Mouse (Mus musculus) MEL (cell line): ENCODE data around the gene Ssr2. TPM values are rescaled to one million over a fixed set of nuclear protein-coding genes. Genes with fewer than 3 reads are reported as not detected.

Experiments used
- DNase-seq: peaks from one replicate; pipeline ENCODE4 v3.0.0; 2011; ENCODE audit warnings: low read depth, low spot score
- H3K27ac ChIP-seq: 2 replicates; pipeline ENCODE4 v1.5.1; 2012; ENCODE audit warnings: low read depth, mild to moderate bottlenecking, control low read depth, low read length, moderate library complexity; ENCODE audit not compliant: control insufficient read depth
- H3K27me3 ChIP-seq, 2 experiments: fragments of 150-350 bp in 1 of 2; sonication (generic) in 1 of 2; 2 replicates each; pipeline ENCODE4 v1.6.1; 2012; ENCODE audit warnings: low read length in 2 of 2, mild to moderate bottlenecking in 2 of 2, improper control_type of control experiment in 1 of 2, moderate library complexity in 1 of 2; ENCODE audit not compliant: insufficient read depth in 2 of 2, control insufficient read depth in 1 of 2
- H3K36me3 ChIP-seq, 2 experiments: 2 replicates each; pipeline ENCODE4 v1.6.1; 2012 to 2014; ENCODE audit warnings: low read length in 2 of 2, improper control_type of control experiment in 1 of 2, inconsistent platforms in 1 of 2, mild to moderate bottlenecking in 1 of 2; ENCODE audit not compliant: insufficient read depth in 2 of 2, control insufficient read depth in 1 of 2
- H3K4me1 ChIP-seq, 2 experiments: fragments of 150-350 bp in 1 of 2; sonication (generic) in 1 of 2; 2 replicates each; pipeline ENCODE4 v1.6.1; 2012; ENCODE audit warnings: low read length in 2 of 2, improper control_type of control experiment in 1 of 2, mild to moderate bottlenecking in 1 of 2; ENCODE audit not compliant: insufficient read depth in 2 of 2, control insufficient read depth in 1 of 2
- H3K4me3 ChIP-seq, 2 experiments: fragments of 150-350 bp in 1 of 2; sonication (generic) in 1 of 2; 2 replicates each; pipeline ENCODE4 v1.5.1; 2012; ENCODE audit warnings: low read depth in 2 of 2, low read length in 2 of 2, mild to moderate bottlenecking in 2 of 2, moderate library complexity in 2 of 2, control low read depth in 1 of 2, improper control_type of control experiment in 1 of 2; ENCODE audit not compliant: control insufficient read depth in 1 of 2, insufficient read depth in 1 of 2
- H3K79me2 ChIP-seq: 2 replicates; pipeline ENCODE4 v1.6.1; 2012; ENCODE audit warnings: mild to moderate bottlenecking, low read length, moderate library complexity; ENCODE audit not compliant: control insufficient read depth, poor library complexity, insufficient read depth
- H3K9ac ChIP-seq: 2 replicates; pipeline ENCODE4 v1.6.1; 2012; ENCODE audit warnings: low read depth, mild to moderate bottlenecking, control low read depth, low read length, moderate library complexity; ENCODE audit not compliant: control insufficient read depth, poor library complexity, severe bottlenecking
- H3K9me3 ChIP-seq: fragments of 150-350 bp; sonication (generic); replicated peaks from 2 replicates; pipeline ENCODE4 v1.6.1; 2012; ENCODE audit warnings: mild to moderate bottlenecking, low read length, improper control_type of control experiment, moderate library complexity; ENCODE audit not compliant: insufficient read depth
- BHLHE40 ChIP-seq: IDR thresholded peaks from 2 replicates; pipeline ENCODE4 v1.6.1; 2012; ENCODE audit warnings: low read depth, mild to moderate bottlenecking, inconsistent platforms, low read length, improper control_type of control experiment, borderline replicate concordance
- CHD1 ChIP-seq: IDR thresholded peaks from 2 replicates; pipeline ENCODE4 v1.6.1; 2012; ENCODE audit warnings: low read depth, mild to moderate bottlenecking, inconsistent platforms, low read length, improper control_type of control experiment
- CHD2 ChIP-seq: IDR thresholded peaks from 2 replicates; pipeline ENCODE4 v1.6.1; 2011; ENCODE audit warnings: low read length, improper control_type of control experiment
- CTCF ChIP-seq, 3 experiments: IDR thresholded peaks in 2 of 3; conservative IDR thresholded peaks in 1 of 3; 2 replicates each; pipeline ENCODE4 v1.5.1; 2011 to 2012; ENCODE audit warnings: low read length in 3 of 3, low read depth in 2 of 3, mild to moderate bottlenecking in 2 of 3, improper control_type of control experiment in 1 of 3, inconsistent platforms in 1 of 3, mixed read lengths in 1 of 3, moderate library complexity in 1 of 3; ENCODE audit not compliant: control insufficient read depth in 1 of 3, insufficient read depth in 1 of 3, poor library complexity in 1 of 3, severe bottlenecking in 1 of 3
- ELF1 ChIP-seq: IDR thresholded peaks from 2 replicates; pipeline ENCODE4 v1.6.1; 2014; ENCODE audit warnings: low read depth, mild to moderate bottlenecking, inconsistent platforms, low read length, improper control_type of control experiment, moderate library complexity
- KAT2A ChIP-seq: conservative IDR thresholded peaks from 2 replicates; pipeline ENCODE4 v1.6.1; 2012; ENCODE audit warnings: low read depth, low read length, improper control_type of control experiment, inconsistent platforms
- MYB ChIP-seq: IDR thresholded peaks from 2 replicates; pipeline ENCODE4 v1.6.1; 2011; ENCODE audit warnings: mild to moderate bottlenecking, low read depth, low read length, improper control_type of control experiment
- MYC ChIP-seq: IDR thresholded peaks from 2 replicates; pipeline ENCODE4 v1.6.1; 2011; ENCODE audit warnings: low read depth, mild to moderate bottlenecking, low read length, improper control_type of control experiment, moderate library complexity
- POLR2A ChIP-seq, 2 experiments: IDR thresholded peaks; 2 replicates each; pipeline ENCODE4 v1.6.1; 2011 to 2012; ENCODE audit warnings: low read length in 2 of 2, mild to moderate bottlenecking in 2 of 2, control low read depth in 1 of 2, improper control_type of control experiment in 1 of 2, low read depth in 1 of 2, moderate library complexity in 1 of 2; ENCODE audit not compliant: control insufficient read depth in 1 of 2, insufficient read depth in 1 of 2, poor library complexity in 1 of 2
- POLR2AphosphoS5 ChIP-seq: IDR thresholded peaks from 2 replicates; pipeline ENCODE4 v1.6.1; 2012; ENCODE audit warnings: low read depth, borderline replicate concordance, mild to moderate bottlenecking, inconsistent platforms, low read length, moderate library complexity, mixed read lengths
- RAD21 ChIP-seq: IDR thresholded peaks from 2 replicates; pipeline ENCODE4 v1.6.1; 2011; ENCODE audit warnings: mild to moderate bottlenecking, low read depth, low read length, improper control_type of control experiment
- RCOR1 ChIP-seq: IDR thresholded peaks from 2 replicates; pipeline ENCODE4 v1.6.1; 2012; ENCODE audit warnings: low read depth, mild to moderate bottlenecking, inconsistent platforms, low read length, improper control_type of control experiment
- SIN3A ChIP-seq: IDR thresholded peaks from 2 replicates; pipeline ENCODE4 v1.6.1; 2012; ENCODE audit warnings: low read length, improper control_type of control experiment, inconsistent platforms
- TBP ChIP-seq: IDR thresholded peaks from 2 replicates; pipeline ENCODE4 v1.8.0; 2011; ENCODE audit warnings: low read depth, low read length, improper control_type of control experiment
- TCF12 ChIP-seq: IDR thresholded peaks from 2 replicates; pipeline ENCODE4 v1.6.1; 2014; ENCODE audit warnings: low read depth, mild to moderate bottlenecking, inconsistent platforms, low read length, improper control_type of control experiment, moderate library complexity
- UBTF ChIP-seq: IDR thresholded peaks from 2 replicates; pipeline ENCODE4 v1.6.1; 2012; ENCODE audit warnings: low read depth, mild to moderate bottlenecking, inconsistent platforms, low read length, improper control_type of control experiment, moderate library complexity, borderline replicate concordance; ENCODE audit not compliant: insufficient read depth
- USF2 ChIP-seq, 2 experiments: IDR thresholded peaks; 2 replicates each; pipeline ENCODE4 v1.6.1; 2011 to 2012; ENCODE audit warnings: improper control_type of control experiment in 2 of 2, low read length in 2 of 2, borderline replicate concordance in 1 of 2, inconsistent platforms in 1 of 2, low read depth in 1 of 2, mild to moderate bottlenecking in 1 of 2; ENCODE audit not compliant: insufficient read depth in 1 of 2
- ZC3H11A ChIP-seq: IDR thresholded peaks from 2 replicates; pipeline ENCODE4 v1.6.1; 2012; ENCODE audit warnings: low read depth, mild to moderate bottlenecking, inconsistent platforms, low read length, improper control_type of control experiment
- ZKSCAN1 ChIP-seq: IDR thresholded peaks from 2 replicates; pipeline ENCODE4 v1.6.1; 2012; ENCODE audit warnings: low read depth, mild to moderate bottlenecking, inconsistent platforms, low read length, improper control_type of control experiment, moderate library complexity
- ZMIZ1 ChIP-seq: IDR thresholded peaks from 2 replicates; pipeline ENCODE4 v1.6.1; 2012; ENCODE audit warnings: low read depth, mild to moderate bottlenecking, inconsistent platforms, low read length, improper control_type of control experiment, moderate library complexity
- ZNF384 ChIP-seq: IDR thresholded peaks from 2 replicates; pipeline ENCODE4 v1.6.1; 2012; ENCODE audit warnings: low read depth, mild to moderate bottlenecking, inconsistent platforms, low read length, improper control_type of control experiment
- polyA plus RNA-seq, 2 experiments: library from polyadenylated mRNA; stranded (reverse) in 1 of 2; unstranded in 1 of 2; fragments of >175 nt in 1 of 2; fragments of >200 nt in 1 of 2; gene quantifications; 2 replicates each; pipeline versions ENCODE4 v1.2.1 to v1.2.4; 2012; ENCODE audit warnings: low replicate concordance in 2 of 2, low read depth in 1 of 2; ENCODE audit not compliant: insufficient read length in 2 of 2, insufficient read depth in 1 of 2, missing spikeins in 1 of 2
- total RNA-seq: library from RNA; depleted of rRNA; stranded (reverse); fragments of 300-350 nt; gene quantifications from 2 replicates; pipeline ENCODE4 v1.2.3, GENCODE M21; 2012

Gene Ssr2
- total and polyA plus RNA-seq, 3 experiments: 176 to 706 (median 594) TPM

- no peak overlapping the region for H3K9ac ChIP-seq
- H3K4me1 ChIP-seq: peaks cover 9 to 20% of the 10 kb centered on the region in 2 experiments
- H3K27me3 ChIP-seq: no peaks in the 10 kb centered on the region
- H3K27ac ChIP-seq: no peak overlapping the region
- H3K9me3 ChIP-seq: no peaks in the 10 kb centered on the region
- TF ChIP-seq MYB (no peak), POLR2A (IDR thresholded peaks at IDR 0.05; ENCODE audit: control insufficient read depth in 1 of 2, insufficient read depth in 1 of 2, low read depth in 1 of 2, low read length in 2 of 2, poor library complexity in 1 of 2) (no peak), MYC (no peak), POLR2AphosphoS5 (no peak), SIN3A (no peak), ELF1 (no peak), KAT2A (no peak), BHLHE40 (no peak), TCF12 (no peak), RCOR1 (no peak), ZNF384 (no peak), CHD2 (no peak), ZC3H11A (no peak), ZKSCAN1 (no peak), UBTF (no peak)
- no peak overlapping the region for H3K4me3 ChIP-seq
- peaks cover 0 to 13% of the 10 kb centered on the region in 2 experiments; a peak in 2 of 4 replicates for H3K36me3 ChIP-seq
- no peak for DNase-seq
- H3K79me2 ChIP-seq: peaks cover 12% of the 10 kb centered on the region
Measured at GRCm38 (mm10) chr3:88533706-88534105, 42.0 kb upstream of the Ssr2 start.

GRCm38 (mm10) chr3:88535005-88535404 is 40.7 kb upstream of the Ssr2 start:
- H3K4me3 ChIP-seq: no peak overlapping the region
- H3K79me2 ChIP-seq: peaks cover 12% of the 10 kb centered on the region
- peaks cover 0 to 13% of the 10 kb centered on the region in 2 experiments; a peak in 2 of 4 replicates for H3K36me3 ChIP-seq
- no peaks in the 10 kb centered on the region for H3K27me3 ChIP-seq
- H3K9ac ChIP-seq: no peak overlapping the region
- no peak for DNase-seq
- no peaks in the 10 kb centered on the region for H3K9me3 ChIP-seq
- TF ChIP-seq USF2 (IDR thresholded peaks at IDR 0.05; ENCODE audit: borderline replicate concordance in 1 of 2, insufficient read depth in 1 of 2, low read depth in 1 of 2, low read length in 2 of 2) (no peak), POLR2AphosphoS5 (no peak), MYC (no peak), TBP (no peak), KAT2A (no peak), CHD1 (no peak), ZC3H11A (no peak), TCF12 (no peak), CTCF (IDR thresholded peaks at IDR 0.05 in 2 of 3, conservative IDR thresholded peaks at IDR 0.05 in 1 of 3; ENCODE audit: control insufficient read depth in 1 of 3, insufficient read depth in 1 of 3, low read depth in 2 of 3, low read length in 3 of 3, poor library complexity in 1 of 3, severe bottlenecking in 1 of 3) (no peak), RCOR1 (no peak), ZMIZ1 (no peak), RAD21 (no peak)
- peaks cover 9 to 14% of the 10 kb centered on the region in 2 experiments for H3K4me1 ChIP-seq
- H3K27ac ChIP-seq: no peak overlapping the region
